Mouse (Mus musculus): Measurements from ENCODE around the gene Nisch. TPM values are rescaled to one million over a fixed set of nuclear protein-coding genes. Genes with fewer than 3 reads are reported as not detected.

The Nisch gene
- polyA plus RNA-seq, 1 experiment from 2014 or later = 428 TPM

GRCm38 (mm10) chr14:31213868-31214267 is 2.9 kb downstream of the Nisch start:
- no peaks in the 10 kb centered on the region for H3K27me3 ChIP-seq
- H3K36me3 ChIP-seq = no peaks in the 10 kb centered on the region
- H3K9me3 ChIP-seq (replicated peaks) = no peaks in the 10 kb centered on the region
- H3K27ac ChIP-seq = no peak overlapping the region
- H3K4me2 ChIP-seq = no peak overlapping the region
- WGBS = 68% methylated on average over 8 of the region's 8 CpGs
- no peak overlapping the region for H3K4me3 ChIP-seq (replicated peaks)
- H3K9ac ChIP-seq = no peak overlapping the region
- ATAC-seq (replicated peaks; ENCODE audit: low FRiP score) = no peak
- peaks cover 14% of the 10 kb centered on the region for H3K4me1 ChIP-seq

GRCm38 (mm10) chr14:31212499-31212898 is 4.2 kb downstream of the Nisch start:
- Histone ChIP-seq H3K4me2 (no peak overlapping the region), H3K36me3 (no peaks in the 10 kb centered on the region), H3K9me3 (replicated peaks) (no peaks in the 10 kb centered on the region), H3K4me1 (peaks cover 9% of the 10 kb centered on the region), H3K27me3 (no peaks in the 10 kb centered on the region), H3K27ac (no peak overlapping the region), H3K4me3 (replicated peaks) (no peak overlapping the region), H3K9ac (no peak overlapping the region)
- WGBS = 78% methylated on average over 3 of the region's 3 CpGs
- no peak for ATAC-seq (replicated peaks; ENCODE audit: low FRiP score)

- Histone ChIP-seq H3K9ac (no peak overlapping the region), H3K4me3 (replicated peaks) (no peak overlapping the region), H3K9me3 (replicated peaks) (no peaks in the 10 kb centered on the region), H3K27ac (no peak overlapping the region), H3K4me1 (peaks cover 12% of the 10 kb centered on the region), H3K27me3 (no peaks in the 10 kb centered on the region), H3K4me2 (no peak overlapping the region), H3K36me3 (no peaks in the 10 kb centered on the region)
- ATAC-seq (replicated peaks; ENCODE audit: low FRiP score) = no peak
- WGBS = 91% methylated on average over 6 of the region's 6 CpGs
These were observed 4.9 kb downstream of the Nisch start for GRCm38 (mm10) chr14:31211854-31212253.

- Histone ChIP-seq H3K27ac (no peak overlapping the region), H3K36me3 (peaks cover 4% of the 10 kb centered on the region), H3K9me3 (replicated peaks) (no peaks in the 10 kb centered on the region), H3K4me2 (no peak overlapping the region), H3K27me3 (no peaks in the 10 kb centered on the region), H3K4me3 (replicated peaks) (no peak overlapping the region), H3K4me1 (peaks cover 21% of the 10 kb centered on the region), H3K9ac (no peak overlapping the region)
- no peak for ATAC-seq (replicated peaks; ENCODE audit: low FRiP score)
- 71% methylated on average over 4 of the region's 4 CpGs for WGBS
These were observed 7.6 kb downstream of the Nisch start for GRCm38 (mm10) chr14:31209133-31209557.

- 77% methylated on average over 2 of the region's 2 CpGs for WGBS
- Histone ChIP-seq H3K4me3 (replicated peaks) (peak within 1 kb of the TSS; percentile 83), H3K4me1 (peaks cover 26% of the 10 kb centered on the region), H3K4me2 (peak within 1 kb of the TSS; percentile 89), H3K9ac (peak within 1 kb of the TSS; percentile 94; the same call in 1 of the 2 replicates), H3K9me3 (replicated peaks) (no peaks in the 10 kb centered on the region), H3K27me3 (no peaks in the 10 kb centered on the region), H3K27ac (no peak within 1 kb of the TSS), H3K36me3 (peaks cover 14% of the 10 kb centered on the region)
- ATAC-seq (replicated peaks; ENCODE audit: low FRiP score) = no peak
These were observed 8.7 kb downstream of the Nisch start, which contains the start of gene Tnnc1 for GRCm38 (mm10) chr14:31208084-31208483. Gene Tnnc1, plus strand, starts transcription at chr14:31208312.

GRCm38 (mm10) chr14:31207070-31207830 is 9.5 kb downstream of the Nisch start:
- Histone ChIP-seq H3K4me3 (replicated peaks) (peak overlapping the region; percentile 83), H3K36me3 (peaks cover 23% of the 10 kb centered on the region), H3K4me1 (peaks cover 26% of the 10 kb centered on the region), H3K9me3 (replicated peaks) (no peaks in the 10 kb centered on the region), H3K4me2 (peak overlapping the region; percentile 89), H3K9ac (peak overlapping the region; percentile 94), H3K27me3 (no peaks in the 10 kb centered on the region), H3K27ac (peak overlapping the region; percentile 54; the same call in 1 of the 2 replicates)
- 84% methylated on average over 13 of the region's 13 CpGs for WGBS
- peak; percentile 13 for ATAC-seq (replicated peaks; ENCODE audit: low FRiP score)

GRCm38 (mm10) chr14:31206472-31206981 is 10.2 kb downstream of the Nisch start:
- Histone ChIP-seq H3K4me3 (replicated peaks) (peak overlapping the region; percentile 83), H3K9me3 (replicated peaks) (no peaks in the 10 kb centered on the region), H3K9ac (peak overlapping the region; percentile 94), H3K36me3 (peaks cover 30% of the 10 kb centered on the region), H3K4me2 (peak overlapping the region; percentile 89), H3K27me3 (no peaks in the 10 kb centered on the region), H3K27ac (peak overlapping the region; percentile 92), H3K4me1 (peaks cover 26% of the 10 kb centered on the region)
- under 1% methylated on average over 42 of the region's 48 CpGs for WGBS
- ATAC-seq (replicated peaks; ENCODE audit: low FRiP score) = peak; percentile 84

GRCm38 (mm10) chr14:31205562-31206467 is 10.9 kb downstream of the Nisch start:
- Histone ChIP-seq H3K27me3 (no peaks in the 10 kb centered on the region), H3K36me3 (peaks cover 37% of the 10 kb centered on the region), H3K4me1 (peaks cover 26% of the 10 kb centered on the region), H3K9ac (peak overlapping the region; percentile 94), H3K4me3 (replicated peaks) (peak overlapping the region; percentile 83), H3K27ac (peak overlapping the region; percentile 92), H3K9me3 (replicated peaks) (no peaks in the 10 kb centered on the region), H3K4me2 (peak overlapping the region; percentile 89)
- peak; percentile 67 for ATAC-seq (replicated peaks; ENCODE audit: low FRiP score)
- WGBS = under 1% methylated on average over 39 of the region's 39 CpGs

GRCm38 (mm10) chr14:31205244-31205561 is 11.5 kb downstream of the Nisch start:
- no peaks in the 10 kb centered on the region for H3K9me3 ChIP-seq (replicated peaks)
- peaks cover 43% of the 10 kb centered on the region for H3K36me3 ChIP-seq
- peak overlapping the region; percentile 94 for H3K9ac ChIP-seq
- H3K27ac ChIP-seq = peak overlapping the region; percentile 92
- WGBS = 13% methylated on average over 8 of the region's 8 CpGs
- no peak for ATAC-seq (replicated peaks; ENCODE audit: low FRiP score)
- peaks cover 26% of the 10 kb centered on the region for H3K4me1 ChIP-seq
- peak overlapping the region; percentile 83 for H3K4me3 ChIP-seq (replicated peaks)
- H3K27me3 ChIP-seq = no peaks in the 10 kb centered on the region
- H3K4me2 ChIP-seq = peak overlapping the region; percentile 89

GRCm38 (mm10) chr14:31204844-31205243 is 11.9 kb downstream of the Nisch start:
- peak overlapping the region; percentile 89 for H3K4me2 ChIP-seq
- H3K9me3 ChIP-seq (replicated peaks) = no peaks in the 10 kb centered on the region
- H3K27me3 ChIP-seq = no peaks in the 10 kb centered on the region
- ATAC-seq (replicated peaks; ENCODE audit: low FRiP score) = no peak
- 47% methylated on average over 4 of the region's 4 CpGs for WGBS
- peak overlapping the region; percentile 83 for H3K4me3 ChIP-seq (replicated peaks)
- H3K4me1 ChIP-seq = peaks cover 26% of the 10 kb centered on the region
- H3K27ac ChIP-seq = peak overlapping the region; percentile 92
- H3K9ac ChIP-seq = peak overlapping the region; percentile 94
- peaks cover 47% of the 10 kb centered on the region for H3K36me3 ChIP-seq

GRCm38 (mm10) chr14:31200038-31200437 is 16.7 kb downstream of the Nisch start:
- Histone ChIP-seq H3K27ac (no peak overlapping the region), H3K9ac (no peak overlapping the region), H3K27me3 (no peaks in the 10 kb centered on the region), H3K4me3 (replicated peaks) (no peak overlapping the region), H3K9me3 (replicated peaks) (no peaks in the 10 kb centered on the region), H3K4me2 (no peak overlapping the region), H3K36me3 (peaks cover 92% of the 10 kb centered on the region), H3K4me1 (peaks cover 22% of the 10 kb centered on the region)
- no peak for ATAC-seq (replicated peaks; ENCODE audit: low FRiP score)
- 88% methylated on average over 3 of the region's 3 CpGs for WGBS

GRCm38 (mm10) chr14:31199599-31199998 is 17.1 kb downstream of the Nisch start:
- Histone ChIP-seq H3K4me3 (replicated peaks) (no peak overlapping the region), H3K27me3 (no peaks in the 10 kb centered on the region), H3K9ac (no peak overlapping the region), H3K4me1 (peaks cover 19% of the 10 kb centered on the region), H3K36me3 (peaks cover 95% of the 10 kb centered on the region), H3K4me2 (no peak overlapping the region), H3K27ac (no peak overlapping the region), H3K9me3 (replicated peaks) (no peaks in the 10 kb centered on the region)
- no peak for ATAC-seq (replicated peaks; ENCODE audit: low FRiP score)
- 94% methylated on average over 7 of the region's 7 CpGs for WGBS
